Mouse (Mus musculus) megakaryocyte-erythroid progenitor cell, adult 5-6 weeks (primary cell): ENCODE data around the gene Smurf2. TPM values are rescaled to one million over a fixed set of nuclear protein-coding genes. Genes with fewer than 3 reads are reported as not detected.

Experiments used
- ATAC-seq: replicated peaks from 2 replicates; pipeline ENCODE4 v1.8.0; 2016; ENCODE audit warnings: mild to moderate bottlenecking, inconsistent platforms; ENCODE audit not compliant: severe bottlenecking, poor library complexity, low FRiP score, low TSS enrichment
- total RNA-seq, 2 experiments: library from RNA; stranded (forward) in 1 of 2; stranded (reverse) in 1 of 2; fragments of 200-1000, 215-1000 nt in 1 of 2; fragments of >200 nt in 1 of 2; fragmentation: Nextera tagmentation in 1 of 2; gene quantifications; 2 replicates each; pipeline ENCODE4 v1.2.3; 2014 to 2017

Gene Smurf2
- total RNA-seq, 2 experiments from 2014 or later = 12.0 to 24.5 TPM

DNA sequence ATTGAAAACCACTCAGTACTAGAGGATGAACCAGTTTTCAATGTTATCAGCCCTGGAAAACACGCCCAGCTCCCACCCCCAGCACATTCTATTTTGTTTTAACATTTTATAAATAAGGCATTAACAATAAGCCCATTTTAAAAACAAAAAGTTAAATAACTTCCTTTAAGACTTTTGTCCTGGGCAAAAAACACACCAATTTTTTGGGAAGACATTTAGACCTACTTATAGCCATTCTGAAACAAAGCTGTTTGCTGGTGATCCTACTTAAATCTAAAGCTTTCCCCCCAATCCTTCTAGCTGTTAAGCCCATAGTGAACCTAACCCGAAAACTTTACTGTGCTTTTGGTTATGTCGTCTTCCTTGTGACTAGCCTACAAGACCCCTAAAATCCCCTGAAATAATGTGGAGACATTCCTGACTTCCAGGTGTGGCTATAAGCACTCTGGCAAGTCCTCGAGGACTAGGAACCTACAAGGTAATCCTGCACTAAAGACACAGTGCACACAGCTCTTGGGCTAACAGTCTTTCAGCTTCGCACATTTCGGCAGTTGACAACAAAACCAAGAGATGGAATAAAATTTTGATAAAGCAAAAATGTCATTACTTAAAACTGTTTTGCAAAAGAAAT is 139.8 kb downstream of the Smurf2 start:
- no peak for ATAC-seq

DNA sequence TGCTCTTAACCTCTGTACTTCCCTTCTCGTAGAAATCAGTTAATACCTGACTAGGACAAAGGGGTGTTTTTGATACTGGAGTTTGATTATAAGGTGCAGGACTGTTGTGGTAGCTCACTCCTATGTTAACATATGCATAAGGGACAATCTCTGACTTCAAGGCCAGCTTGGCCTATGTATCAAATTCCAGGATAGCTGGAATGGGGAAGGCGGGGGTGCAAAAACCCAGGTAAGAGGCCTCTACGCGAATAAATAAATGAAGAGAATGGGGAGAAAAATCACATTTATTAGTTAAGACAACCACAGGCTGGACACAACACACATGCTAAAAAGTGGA is 140.5 kb downstream of the Smurf2 start:
- ATAC-seq = no peak; the same call in 1 of the 2 replicates

DNA sequence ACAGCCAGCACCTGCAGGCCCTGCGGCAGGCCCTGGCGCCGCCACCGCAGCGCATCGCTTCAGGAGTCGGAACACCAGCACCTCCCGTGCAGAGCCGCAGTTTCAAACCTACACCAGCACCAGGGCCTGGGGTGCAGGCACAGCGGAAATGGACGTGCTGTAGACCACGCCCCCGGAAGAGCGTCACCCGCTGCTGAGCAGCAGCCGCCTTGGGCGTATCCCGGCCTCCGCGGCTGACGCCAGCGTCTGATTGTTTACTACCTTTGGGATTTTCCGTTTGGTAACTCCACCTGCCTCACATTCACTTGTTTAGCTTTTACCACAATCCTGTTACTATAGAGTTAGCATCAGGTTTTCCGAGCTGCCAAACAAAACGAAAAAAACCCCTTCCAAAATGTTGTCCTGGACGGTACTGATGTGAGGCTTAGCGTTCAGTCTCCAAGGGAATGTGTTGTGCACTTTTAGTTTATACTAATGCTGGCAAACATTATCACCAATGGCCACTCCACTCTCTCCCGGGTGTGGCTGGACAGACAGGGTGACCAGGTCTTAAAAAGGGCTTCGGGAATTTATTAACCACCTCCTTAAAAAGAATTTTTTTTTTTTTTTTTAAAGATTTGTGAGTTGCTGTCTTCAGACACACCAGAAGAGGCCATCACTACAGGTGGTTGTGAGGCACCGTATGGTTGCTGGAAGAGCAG is 141.0 kb downstream of the Smurf2 start, which contains the start of gene Polg2:
TSS of gene Polg2 (minus strand) at position 150 of the 701 bp plus-strand sequence.
- ATAC-seq = peak; percentile 86

DNA sequence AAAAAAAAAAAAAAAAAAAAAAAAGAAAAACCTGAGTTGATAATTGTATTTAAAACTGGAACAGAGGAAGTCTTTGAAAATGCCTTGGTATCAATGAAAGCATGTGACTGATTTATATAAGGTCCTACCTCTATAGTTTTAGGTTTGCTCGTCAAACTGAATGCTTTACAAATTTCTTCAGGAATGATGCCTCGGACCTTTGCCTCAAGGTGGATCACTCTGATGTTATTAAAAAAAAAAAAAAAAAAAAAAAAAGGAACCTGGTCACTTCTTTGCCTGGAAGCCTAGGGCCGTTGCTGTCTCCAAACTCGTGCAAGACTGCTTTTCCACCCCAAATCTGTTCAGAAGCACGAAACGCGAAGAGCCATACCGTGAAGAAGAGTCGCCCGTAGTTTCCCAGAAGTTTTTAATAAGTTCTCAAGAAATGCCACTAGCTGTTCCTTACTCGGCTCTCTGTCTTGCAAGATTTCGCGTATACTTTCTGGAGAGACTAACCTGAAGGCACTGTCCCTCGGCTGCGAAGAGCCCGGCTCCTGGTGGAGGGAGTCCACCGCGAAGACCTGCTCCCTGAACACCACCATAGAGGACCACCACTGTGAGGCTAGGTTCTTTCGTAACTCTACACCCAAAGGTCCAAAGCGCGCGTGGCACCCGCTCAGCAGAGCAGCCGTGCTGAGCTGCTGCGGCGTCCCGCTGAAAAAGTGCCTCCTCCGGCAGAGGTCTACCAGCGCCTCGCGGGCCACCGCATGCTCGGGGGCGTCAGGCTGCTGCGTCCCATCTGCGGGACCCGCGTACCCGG is 141.7 kb downstream of the Smurf2 start:
- peak; percentile 39 for ATAC-seq

DNA sequence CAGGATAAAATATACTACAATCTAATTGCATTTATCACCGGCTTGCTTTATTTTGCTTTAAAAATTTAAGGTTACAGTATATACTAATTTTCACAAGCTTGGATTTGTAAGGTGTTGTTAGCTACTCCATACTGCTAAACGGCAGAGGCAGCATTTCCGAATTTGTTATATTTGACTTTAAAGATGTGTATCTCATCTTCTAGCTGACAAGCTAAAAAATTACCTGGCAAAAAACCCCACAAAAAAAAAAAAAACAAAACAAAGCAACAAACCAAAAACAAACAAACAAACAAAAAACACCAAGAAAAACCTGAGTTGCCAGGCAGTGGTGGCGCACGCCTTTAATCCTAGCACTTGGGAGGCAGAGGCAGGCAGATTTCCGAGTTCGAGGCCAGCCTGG is 142.4 kb downstream of the Smurf2 start:
- no peak for ATAC-seq

DNA sequence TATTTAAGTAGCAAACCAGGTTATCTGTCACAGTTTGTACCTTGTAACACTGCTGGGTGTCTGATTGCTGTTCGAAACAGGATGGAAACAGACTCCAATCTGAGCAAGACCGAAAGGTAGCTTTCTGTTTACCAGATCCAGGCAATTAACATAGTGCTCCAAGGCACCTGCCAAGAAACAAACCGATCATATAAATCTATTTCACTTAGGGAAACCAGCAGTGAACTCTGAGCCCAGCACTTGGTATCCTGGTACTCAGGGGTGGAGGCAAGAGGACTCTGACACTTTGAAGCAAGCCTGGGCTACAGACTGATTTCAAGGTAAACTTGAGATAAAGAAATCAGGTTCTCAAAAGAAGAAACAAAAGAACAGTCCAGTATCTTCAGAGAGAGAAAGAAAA is 143.1 kb downstream of the Smurf2 start:
- ATAC-seq = no peak

DNA sequence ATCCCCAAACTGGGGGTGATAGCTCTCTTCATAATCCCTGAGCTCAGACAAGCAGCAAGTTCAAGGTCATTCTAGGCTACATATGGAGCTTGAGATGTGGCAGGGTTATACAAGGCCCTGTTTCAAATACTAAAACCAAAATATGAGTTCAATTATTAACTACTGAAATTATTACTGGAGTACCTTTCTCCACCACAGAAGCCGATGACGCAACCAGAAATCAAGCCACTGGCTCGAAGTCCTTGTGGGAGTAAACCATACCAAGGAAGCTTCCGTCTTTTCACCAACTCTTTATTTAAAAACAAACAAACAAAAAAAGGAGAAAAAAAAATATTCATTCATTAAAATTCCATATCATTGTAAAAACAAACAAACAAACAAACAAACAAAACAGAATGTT is 143.6 kb downstream of the Smurf2 start:
- no peak for ATAC-seq

DNA sequence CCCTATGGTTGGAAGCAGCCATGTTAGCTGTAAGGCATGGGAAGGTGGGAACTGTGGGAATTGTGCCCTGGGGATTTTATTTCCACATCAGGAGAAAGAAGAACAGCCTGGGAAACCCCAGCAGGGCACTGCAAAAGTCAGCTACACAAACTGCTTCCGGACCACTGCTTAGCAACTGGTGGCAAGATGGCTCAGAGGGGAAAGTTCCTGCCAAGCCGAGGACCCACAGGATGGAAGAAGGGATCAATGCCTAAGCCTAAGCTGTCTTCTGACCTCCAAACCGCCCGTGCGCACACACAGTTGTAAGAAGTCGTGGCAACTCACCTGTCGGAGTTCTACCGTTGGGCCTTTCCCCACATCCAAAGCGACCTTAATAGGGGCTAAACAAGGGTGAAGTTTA is 147.5 kb downstream of the Smurf2 start:
- ATAC-seq = no peak

DNA sequence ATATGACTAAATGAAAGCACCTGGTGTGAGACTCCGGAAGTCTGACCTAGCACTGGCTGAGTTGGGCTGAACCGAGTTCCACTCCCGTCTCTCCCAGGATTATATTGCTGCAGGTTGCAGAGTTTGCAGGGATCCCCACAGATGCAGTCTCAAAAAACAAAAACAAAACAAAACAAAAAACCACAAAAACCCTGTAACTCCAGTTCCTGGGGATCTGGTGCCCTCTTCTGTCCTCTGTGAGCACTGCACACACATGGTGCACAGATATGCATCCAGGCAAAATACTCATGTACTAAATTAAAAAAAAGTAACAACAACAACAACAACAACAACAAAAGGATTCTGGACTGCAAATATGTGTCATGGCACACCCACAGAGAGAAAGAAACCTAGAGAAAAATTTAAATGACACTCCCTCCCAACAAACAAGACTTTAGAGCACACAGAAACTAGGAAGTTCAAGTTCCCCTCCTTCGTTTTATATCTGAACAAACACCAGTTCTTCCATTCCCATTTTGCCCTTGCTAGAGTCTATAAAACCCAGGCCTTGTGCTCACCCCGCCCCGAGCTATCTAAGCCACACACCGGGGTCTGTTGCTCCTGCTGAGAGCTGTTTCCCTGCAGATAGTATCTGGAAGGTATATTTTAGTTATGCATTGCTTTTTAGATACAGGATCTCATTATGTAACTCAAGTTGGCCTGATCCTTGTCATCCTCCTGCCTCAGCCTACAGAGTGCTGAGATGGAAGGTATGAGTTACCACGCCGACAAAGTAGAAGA is 150.1 kb downstream of the Smurf2 start:
- peak; percentile 60 for ATAC-seq

Other genes with a start within 250 kb of the Smurf2 start
- 9.2 and 11.1 TPM in 2 replicates for gene Pecam1, start 170.1 kb downstream of the Smurf2 start, total RNA-seq (2014; fragmentation: Nextera tagmentation)
- gene Pecam1, start 170.1 kb downstream of the Smurf2 start, total RNA-seq (2017) = 8.8 and 14.6 TPM in 2 replicates
- gene Milr1, start 169.5 kb downstream of the Smurf2 start, total RNA-seq (2014; fragmentation: Nextera tagmentation) = 1.3 and 2.7 TPM in 2 replicates
- gene Milr1, start 169.5 kb downstream of the Smurf2 start, total RNA-seq (2017) = 3.4 and 3.5 TPM in 2 replicates
- 6.8 and 15.3 TPM in 2 replicates for gene Polg2, start 141.2 kb downstream of the Smurf2 start, total RNA-seq (2014; fragmentation: Nextera tagmentation)
- 16.4 and 18.1 TPM in 2 replicates for gene Polg2, start 141.2 kb downstream of the Smurf2 start, total RNA-seq (2017)
- 569 and 578 TPM in 2 replicates for gene Ddx5, start 131.5 kb downstream of the Smurf2 start, total RNA-seq (2014; fragmentation: Nextera tagmentation)
- gene Ddx5, start 131.5 kb downstream of the Smurf2 start, total RNA-seq (2017) = 1,198 and 1,708 TPM in 2 replicates
- gene Cep95, start 131.5 kb downstream of the Smurf2 start, total RNA-seq (2014; fragmentation: Nextera tagmentation) = 52.0 and 58.1 TPM in 2 replicates
- 25.2 and 42.1 TPM in 2 replicates for gene Cep95, start 131.5 kb downstream of the Smurf2 start, total RNA-seq (2017)
- 179 and 203 TPM in 2 replicates for gene Kpna2, start 78.8 kb upstream of the Smurf2 start, total RNA-seq (2014; fragmentation: Nextera tagmentation)
- 146 and 149 TPM in 2 replicates for gene Kpna2, start 78.8 kb upstream of the Smurf2 start, total RNA-seq (2017)
- 1.7 TPM in 1 of 2 replicates, not detected in the other for gene 1810010H24Rik, start 105.0 kb upstream of the Smurf2 start, total RNA-seq (2014; fragmentation: Nextera tagmentation)
- gene 1810010H24Rik, start 105.0 kb upstream of the Smurf2 start, total RNA-seq (2017) = 1.3 TPM in 1 of 2 replicates, not detected in the other
- gene Bptf, start 211.4 kb upstream of the Smurf2 start, total RNA-seq (2014; fragmentation: Nextera tagmentation) = 80.7 and 83.9 TPM in 2 replicates
- gene Bptf, start 211.4 kb upstream of the Smurf2 start, total RNA-seq (2017) = 46.5 and 49.6 TPM in 2 replicates